Mouse (Mus musculus): Measurements from ENCODE around the gene Trappc6a.

Trappc6a gene

GRCm38 (mm10) chr7:19508150-19508923, at the start of gene Trappc6a, which contains the start of gene Bloc1s3:
Trappc6a (plus strand) TSS chr7:19508395.
Bloc1s3 (minus strand) TSS chr7:19508367.
- peak; percentile 89 for DNase-seq (ENCODE audit: low read depth, low spot score)

DNA sequence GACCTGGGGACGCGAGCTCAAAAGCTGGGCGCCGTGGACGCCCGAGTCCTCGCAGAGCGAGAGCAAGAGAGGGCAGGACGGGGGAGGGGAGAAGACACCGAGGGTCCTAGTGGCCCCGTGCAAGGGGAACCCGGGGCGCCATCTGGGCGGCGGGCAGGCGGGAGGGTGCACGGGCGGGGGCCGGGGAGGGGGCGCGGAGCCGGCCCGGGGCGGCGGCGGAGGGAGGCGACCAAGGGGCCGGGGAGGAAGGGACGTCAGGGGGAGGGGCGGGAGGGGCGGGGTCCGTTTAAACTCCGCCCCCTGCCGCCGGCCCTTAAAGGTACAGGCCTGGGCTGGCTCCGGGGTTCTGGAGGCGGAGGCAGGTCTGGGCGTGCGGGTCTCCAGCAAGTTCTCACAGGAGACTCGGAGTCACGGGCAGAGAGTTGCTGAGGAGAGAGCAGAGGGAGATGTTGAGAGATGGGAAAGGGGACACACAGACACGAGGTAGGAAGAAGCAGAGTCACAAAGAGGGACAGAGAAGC, 49.5 kb upstream of the Trappc6a start, which contains the start of gene Mark4:
TSS of gene Mark4 (minus strand) at position 231 of the 521 bp plus-strand sequence.
- peak; percentile 64 for DNase-seq (ENCODE audit: low read depth, low spot score)

- DNase-seq (ENCODE audit: low read depth, low spot score): no peak
These were observed 48.9 kb upstream of the Trappc6a start for GRCm38 (mm10) chr7:19459144-19459870.

DNA sequence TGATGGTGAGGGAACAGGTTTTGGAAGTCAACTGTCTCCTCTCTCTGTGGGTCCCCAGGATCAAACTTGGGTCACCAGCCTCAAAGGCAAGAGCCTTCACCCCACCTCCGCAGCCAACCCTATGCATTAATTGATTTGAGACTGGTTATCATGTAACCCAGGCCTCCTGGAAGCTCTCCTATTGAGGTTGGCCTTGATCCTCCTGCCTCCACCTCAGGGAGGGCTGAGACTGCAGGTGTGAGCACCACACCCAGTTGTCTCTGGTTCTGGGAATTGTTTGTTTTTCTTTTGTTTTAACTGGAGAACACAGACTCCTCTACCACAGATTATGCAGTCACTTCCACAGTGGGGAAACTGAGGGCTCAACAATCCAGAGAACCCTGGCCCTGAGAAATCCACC, 47.7 kb upstream of the Trappc6a start:
- DNase-seq (ENCODE audit: low read depth, low spot score): no peak

GRCm38 (mm10) chr7:19461488-19461887, 46.7 kb upstream of the Trappc6a start:
- peak; percentile 44 for DNase-seq (ENCODE audit: low read depth, low spot score)

GRCm38 (mm10) chr7:19462443-19462842, 45.8 kb upstream of the Trappc6a start:
- no peak for DNase-seq (ENCODE audit: low read depth, low spot score)

- no peak for DNase-seq (ENCODE audit: low read depth, low spot score)
These were observed 45.3 kb upstream of the Trappc6a start, which contains the start of gene Exoc3l2 for GRCm38 (mm10) chr7:19462884-19463381. Exoc3l2 (plus strand) TSS chr7:19463331.

GRCm38 (mm10) chr7:19464367-19465307, 43.6 kb upstream of the Trappc6a start:
- DNase-seq (ENCODE audit: low read depth, low spot score): no peak

DNA sequence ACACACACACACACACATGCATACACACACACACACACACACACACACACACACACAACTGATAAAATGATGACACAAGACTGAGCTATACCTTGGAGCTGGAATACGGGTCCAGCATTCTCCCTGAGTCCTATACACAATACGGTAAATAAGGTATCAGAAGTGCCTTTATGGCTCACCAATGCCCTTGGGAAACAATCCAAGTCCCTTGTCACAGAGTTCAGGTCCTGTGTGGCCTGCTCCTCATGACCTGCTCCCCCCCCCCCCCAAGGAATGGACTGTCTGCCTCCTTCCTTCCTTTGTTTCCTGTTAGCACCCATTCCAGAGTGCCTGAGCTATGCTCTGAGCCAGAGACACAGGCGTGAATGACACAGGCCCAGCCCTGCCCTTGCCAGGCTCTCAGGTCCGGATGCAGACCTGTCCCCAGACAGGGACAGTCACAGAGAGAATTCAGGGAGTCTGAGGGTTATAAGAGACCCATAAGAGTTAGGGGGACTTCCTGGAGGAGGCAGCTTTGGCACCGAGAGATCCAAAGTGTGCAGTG, 41.5 kb upstream of the Trappc6a start:
- no peak for DNase-seq (ENCODE audit: low read depth, low spot score)

DNA sequence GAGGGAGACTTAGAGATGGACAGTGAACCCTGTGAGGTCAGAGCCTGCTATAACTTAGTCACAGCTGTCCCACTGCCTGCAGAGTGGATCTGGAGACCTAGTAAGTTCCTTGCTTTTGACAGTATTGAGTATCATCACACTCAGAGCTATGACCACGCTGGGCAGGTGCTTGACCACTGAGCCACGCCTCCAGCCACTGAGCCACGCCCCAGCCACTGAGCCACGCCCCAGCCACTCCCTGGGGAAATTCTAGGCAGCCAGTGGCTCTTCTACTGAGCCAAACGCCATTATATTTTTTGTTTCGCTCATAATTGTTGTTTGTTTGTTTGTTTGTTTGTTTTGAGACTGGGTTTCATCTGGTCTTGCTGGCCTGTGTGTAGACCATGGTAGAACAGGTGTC, 40.6 kb upstream of the Trappc6a start:
- DNase-seq (ENCODE audit: low read depth, low spot score): no peak

GRCm38 (mm10) chr7:19468279-19468678, 39.9 kb upstream of the Trappc6a start:
- no peak for DNase-seq (ENCODE audit: low read depth, low spot score)

GRCm38 (mm10) chr7:19469404-19469803, 38.8 kb upstream of the Trappc6a start:
- DNase-seq (ENCODE audit: low read depth, low spot score): no peak

- no peak for DNase-seq (ENCODE audit: low read depth, low spot score)
These were observed 37.9 kb upstream of the Trappc6a start for GRCm38 (mm10) chr7:19470308-19470707.

GRCm38 (mm10) chr7:19472403-19472802, 35.8 kb upstream of the Trappc6a start:
- DNase-seq (ENCODE audit: low read depth, low spot score): no peak

GRCm38 (mm10) chr7:19473875-19474443, 34.2 kb upstream of the Trappc6a start:
- DNase-seq (ENCODE audit: low read depth, low spot score): peak; percentile 47

- DNase-seq (ENCODE audit: low read depth, low spot score): no peak
These were observed 31.1 kb upstream of the Trappc6a start for GRCm38 (mm10) chr7:19477084-19477483.

- no peak for DNase-seq (ENCODE audit: low read depth, low spot score)
These were observed 30.4 kb upstream of the Trappc6a start for GRCm38 (mm10) chr7:19477624-19478384.

DNA sequence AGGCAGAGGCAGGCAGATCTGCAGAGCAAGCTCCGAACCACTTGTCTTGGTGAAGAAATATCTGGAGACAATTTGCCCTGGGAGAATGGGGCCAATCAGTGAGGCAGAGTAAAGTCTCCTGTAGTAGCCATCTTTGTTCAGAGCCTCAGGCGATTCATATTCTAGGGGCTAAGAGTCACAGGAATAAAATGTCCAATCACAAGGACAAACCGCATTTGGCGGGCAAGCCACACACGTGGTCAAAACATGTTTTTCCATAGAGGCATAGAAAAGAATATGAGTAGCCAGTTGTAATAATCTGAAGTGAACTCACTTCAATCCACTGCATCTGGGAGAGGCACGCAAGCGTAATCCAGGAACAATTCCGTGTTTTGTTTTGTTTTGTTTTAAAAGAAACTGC, 24.9 kb upstream of the Trappc6a start:
- no peak for DNase-seq (ENCODE audit: low read depth, low spot score)

GRCm38 (mm10) chr7:19485488-19485887, 22.7 kb upstream of the Trappc6a start:
- DNase-seq (ENCODE audit: low read depth, low spot score): no peak

GRCm38 (mm10) chr7:19486549-19486948, 21.6 kb upstream of the Trappc6a start:
- no peak for DNase-seq (ENCODE audit: low read depth, low spot score)

All from skeletal muscle tissue, adult 2 months (tissue).